Mouse (Mus musculus): ENCODE results near the gene Aff4. TPM values are rescaled to one million over a fixed set of nuclear protein-coding genes. Genes with fewer than 3 reads are reported as not detected.
"Not testable (repeated sequence)": the region's sequence is repeated elsewhere in the genome, so short reads cannot be mapped to it uniquely, and the experiment has no call there.

Aff4 gene
- polyA plus RNA-seq, 1 experiment from 2014 or later: 61.1 TPM

DNA sequence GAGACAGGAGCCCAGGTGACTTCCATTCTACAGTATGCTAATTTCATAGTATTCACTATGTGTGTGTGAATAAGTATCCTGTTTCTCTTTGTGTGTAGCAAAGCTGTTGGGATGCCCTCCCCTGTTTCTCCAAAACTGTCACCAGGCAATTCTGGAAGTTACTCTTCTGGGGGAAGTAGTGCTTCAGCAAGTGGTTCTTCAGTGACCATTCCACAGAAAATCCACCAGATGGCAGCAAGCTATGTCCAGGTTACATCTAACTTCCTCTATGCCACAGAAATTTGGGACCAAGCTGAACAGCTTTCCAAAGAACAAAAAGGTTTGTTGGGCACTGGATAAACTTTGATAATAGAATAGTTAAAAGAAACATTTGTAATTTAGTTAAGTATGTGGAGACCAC lies 61.1 kb downstream of the Aff4 start:
- Histone ChIP-seq H3K27ac (no peak overlapping the region), H3K4me3 (no peak overlapping the region), H3K4me2 (no peak overlapping the region), H3K4me1 (no peaks in the 10 kb centered on the region), H3K9me3 (no peaks in the 10 kb centered on the region), H3K36me3 (peaks cover 86% of the 10 kb centered on the region), H3K27me3 (no peaks in the 10 kb centered on the region), H3K9ac (no peak overlapping the region)
- ATAC-seq (ENCODE audit: insufficient number of reproducible peaks, insufficient read depth, low FRiP score, low TSS enrichment, low read depth): no peak

DNA sequence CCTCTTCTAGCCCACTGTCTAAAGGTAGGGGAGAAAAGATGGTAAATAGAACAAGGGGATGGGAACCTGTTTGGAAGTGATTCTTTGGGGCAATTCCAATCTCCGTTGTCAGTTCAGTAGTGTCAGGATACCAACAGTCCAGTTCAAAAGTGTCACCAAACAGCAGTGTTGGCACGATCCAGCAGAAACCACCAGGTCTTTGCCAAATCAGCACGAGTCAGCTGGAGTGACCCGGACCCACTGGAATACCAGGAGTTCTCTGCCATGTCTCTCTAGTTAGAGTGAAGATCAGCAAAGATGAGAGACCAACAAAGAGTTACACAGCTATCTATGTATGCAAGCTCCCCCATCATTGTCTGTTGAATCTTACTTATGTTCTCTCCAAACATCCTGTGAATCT lies 63.2 kb downstream of the Aff4 start:
- no peak overlapping the region for H3K4me3 ChIP-seq
- no peaks in the 10 kb centered on the region for H3K27me3 ChIP-seq
- H3K4me1 ChIP-seq: no peaks in the 10 kb centered on the region
- no peaks in the 10 kb centered on the region for H3K9me3 ChIP-seq
- H3K27ac ChIP-seq: no peak overlapping the region
- no peak overlapping the region for H3K4me2 ChIP-seq
- no peak overlapping the region for H3K9ac ChIP-seq
- ATAC-seq (ENCODE audit: insufficient number of reproducible peaks, insufficient read depth, low FRiP score, low TSS enrichment, low read depth): no peak
- WGBS: 92% methylated on average over 4 of the region's 4 CpGs
- peaks cover 89% of the 10 kb centered on the region for H3K36me3 ChIP-seq

- no peak overlapping the region for H3K4me3 ChIP-seq
- H3K4me2 ChIP-seq: no peak overlapping the region
- peaks cover 77% of the 10 kb centered on the region for H3K36me3 ChIP-seq
- no peak for ATAC-seq (ENCODE audit: insufficient number of reproducible peaks, insufficient read depth, low FRiP score, low TSS enrichment, low read depth)
- no peak overlapping the region for H3K9ac ChIP-seq
- no peaks in the 10 kb centered on the region for H3K27me3 ChIP-seq
- H3K9me3 ChIP-seq: no peaks in the 10 kb centered on the region
- H3K27ac ChIP-seq: no peak overlapping the region
- H3K4me1 ChIP-seq: no peaks in the 10 kb centered on the region
These were observed 67.4 kb downstream of the Aff4 start for GRCm38 (mm10) chr11:53418048-53418447.

DNA sequence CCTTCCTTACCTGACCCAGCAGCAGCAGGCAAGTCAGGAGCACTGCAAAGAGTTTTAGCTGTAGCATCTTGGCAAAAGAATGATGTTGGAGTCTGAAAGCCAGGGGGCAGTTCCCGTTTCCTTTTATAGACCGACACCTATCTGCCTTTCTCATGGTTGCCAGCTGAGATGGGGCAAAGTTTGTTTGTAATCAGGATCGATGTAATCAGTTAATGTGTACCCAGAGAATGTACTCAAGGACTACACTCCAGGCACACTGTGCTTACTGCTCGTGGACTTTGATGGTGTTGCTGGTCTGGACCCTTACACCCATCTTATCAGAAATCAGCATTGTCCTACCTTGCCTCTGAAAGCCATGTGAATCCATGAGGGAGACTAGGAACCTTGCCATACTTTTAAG lies 72.4 kb downstream of the Aff4 start, which contains the start of gene Leap2:
Gene Leap2 (minus strand): TSS at position 135 of the 400 bp plus-strand sequence.
- no peak within 1 kb of the TSS for H3K9ac ChIP-seq
- no peak within 1 kb of the TSS for H3K4me3 ChIP-seq
- no peak for ATAC-seq (ENCODE audit: insufficient number of reproducible peaks, insufficient read depth, low FRiP score, low TSS enrichment, low read depth)
- no peak within 1 kb of the TSS for H3K27ac ChIP-seq
- H3K9me3 ChIP-seq: no peaks in the 10 kb centered on the region
- H3K27me3 ChIP-seq: no peaks in the 10 kb centered on the region
- peaks cover 29% of the 10 kb centered on the region for H3K36me3 ChIP-seq
- 92% methylated on average over 4 of the region's 4 CpGs for WGBS
- H3K4me1 ChIP-seq: no peaks in the 10 kb centered on the region
- no peak within 1 kb of the TSS for H3K4me2 ChIP-seq

- Histone ChIP-seq H3K4me1 (peaks cover 5% of the 10 kb centered on the region), H3K36me3 (peaks cover 23% of the 10 kb centered on the region), H3K9me3 (no peaks in the 10 kb centered on the region), H3K4me2 (no peak overlapping the region), H3K27me3 (no peaks in the 10 kb centered on the region), H3K4me3 (no peak overlapping the region), H3K27ac (no peak overlapping the region), H3K9ac (no peak overlapping the region)
- 65% methylated on average over 2 of the region's 2 CpGs for WGBS
- no peak for ATAC-seq (ENCODE audit: insufficient number of reproducible peaks, insufficient read depth, low FRiP score, low TSS enrichment, low read depth)
These were observed 74.2 kb downstream of the Aff4 start for GRCm38 (mm10) chr11:53424826-53425225.

- H3K27me3 ChIP-seq: no peaks in the 10 kb centered on the region
- H3K4me3 ChIP-seq: no peak overlapping the region
- H3K36me3 ChIP-seq: peaks cover 18% of the 10 kb centered on the region
- WGBS: 67% methylated on average over 3 of the region's 3 CpGs
- no peak overlapping the region for H3K9ac ChIP-seq
- no peaks in the 10 kb centered on the region for H3K9me3 ChIP-seq
- H3K4me1 ChIP-seq: peaks cover 6% of the 10 kb centered on the region
- no peak overlapping the region for H3K4me2 ChIP-seq
- no peak overlapping the region for H3K27ac ChIP-seq
- ATAC-seq (ENCODE audit: insufficient number of reproducible peaks, insufficient read depth, low FRiP score, low TSS enrichment, low read depth): no peak
These were observed 74.6 kb downstream of the Aff4 start for GRCm38 (mm10) chr11:53425251-53425650.

GRCm38 (mm10) chr11:53425711-53426255 lies 75.2 kb downstream of the Aff4 start:
- Histone ChIP-seq H3K4me3 (no peak overlapping the region), H3K36me3 (peaks cover 17% of the 10 kb centered on the region), H3K27ac (no peak overlapping the region), H3K9ac (no peak overlapping the region), H3K27me3 (no peaks in the 10 kb centered on the region), H3K9me3 (no peaks in the 10 kb centered on the region), H3K4me1 (peaks cover 6% of the 10 kb centered on the region), H3K4me2 (no peak overlapping the region)
- ATAC-seq (ENCODE audit: insufficient number of reproducible peaks, insufficient read depth, low FRiP score, low TSS enrichment, low read depth): no peak
- 83% methylated on average over 6 of the region's 6 CpGs for WGBS

DNA sequence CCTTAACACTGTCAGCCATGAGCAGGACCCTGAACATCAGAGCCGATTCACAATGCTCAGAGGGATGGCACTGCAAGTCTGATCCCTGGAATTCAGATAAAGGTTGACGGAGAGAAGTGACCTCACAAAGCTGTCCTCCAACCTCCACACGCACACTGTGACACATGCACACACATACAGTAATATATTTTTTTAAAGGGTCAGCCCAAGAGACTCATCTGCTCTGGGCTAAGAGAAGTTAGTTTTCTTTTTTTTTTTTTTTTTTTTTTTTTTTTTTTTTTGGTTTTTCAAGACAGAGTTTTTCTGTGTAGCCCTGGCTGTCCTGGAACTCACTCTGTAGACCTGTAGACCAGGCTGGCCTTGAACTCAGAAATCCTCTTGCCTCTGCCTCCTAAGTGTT lies 76.3 kb downstream of the Aff4 start:
- not testable (repeated sequence) for H3K4me2 ChIP-seq; H3K9ac ChIP-seq; H3K36me3 ChIP-seq; H3K4me3 ChIP-seq; H3K27ac ChIP-seq; ATAC-seq (ENCODE audit: insufficient number of reproducible peaks, insufficient read depth, low FRiP score, low TSS enrichment, low read depth); H3K27me3 ChIP-seq; H3K9me3 ChIP-seq
- WGBS: 84% methylated on average over 3 of the region's 3 CpGs
- H3K4me1 ChIP-seq: peaks cover 11% of the 10 kb centered on the region

GRCm38 (mm10) chr11:53427993-53428715 lies 77.5 kb downstream of the Aff4 start:
- Histone ChIP-seq H3K4me3 (no peak overlapping the region), H3K4me1 (peaks cover 11% of the 10 kb centered on the region), H3K27me3 (no peaks in the 10 kb centered on the region), H3K36me3 (peaks cover 9% of the 10 kb centered on the region), H3K9me3 (no peaks in the 10 kb centered on the region), H3K9ac (no peak overlapping the region), H3K27ac (no peak overlapping the region), H3K4me2 (no peak overlapping the region)
- no peak for ATAC-seq (ENCODE audit: insufficient number of reproducible peaks, insufficient read depth, low FRiP score, low TSS enrichment, low read depth)
- 92% methylated on average over 3 of the region's 3 CpGs for WGBS

GRCm38 (mm10) chr11:53428716-53429057 lies 78.1 kb downstream of the Aff4 start:
- Histone ChIP-seq H3K36me3 (peaks cover 9% of the 10 kb centered on the region), H3K27me3 (no peaks in the 10 kb centered on the region), H3K4me3 (no peak overlapping the region), H3K9ac (no peak overlapping the region), H3K4me2 (no peak overlapping the region), H3K27ac (no peak overlapping the region), H3K4me1 (peaks cover 11% of the 10 kb centered on the region), H3K9me3 (no peaks in the 10 kb centered on the region)
- 96% methylated on average over 5 of the region's 5 CpGs for WGBS
- no peak for ATAC-seq (ENCODE audit: insufficient number of reproducible peaks, insufficient read depth, low FRiP score, low TSS enrichment, low read depth)

DNA sequence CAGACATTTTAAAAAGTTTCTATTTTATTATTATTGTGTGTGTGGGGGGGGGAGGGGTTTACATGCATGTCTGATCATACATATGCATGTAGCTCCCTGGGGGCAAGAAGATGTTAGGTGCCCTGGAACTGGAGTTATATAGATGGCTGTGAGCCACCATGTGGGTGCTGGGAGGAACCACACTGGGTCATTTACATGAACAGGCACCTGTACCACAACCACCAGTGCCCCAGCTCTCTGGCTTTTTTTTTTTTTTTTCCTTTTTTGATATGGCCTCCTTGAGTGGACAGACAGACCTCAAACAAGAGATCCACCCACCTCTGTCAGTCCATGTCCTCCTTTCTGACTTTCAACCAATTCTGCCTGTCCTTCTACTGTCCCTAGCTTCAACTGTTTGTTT lies 78.5 kb downstream of the Aff4 start:
- Histone ChIP-seq H3K36me3 (peaks cover 9% of the 10 kb centered on the region), H3K4me1 (peaks cover 11% of the 10 kb centered on the region), H3K27ac (no peak overlapping the region), H3K4me2 (peak overlapping the region; percentile 66), H3K9me3 (no peaks in the 10 kb centered on the region), H3K4me3 (0 out of 2 replicates have a peak overlapping the region, but pooled peaks have one; percentile 85), H3K27me3 (no peaks in the 10 kb centered on the region), H3K9ac (no peak overlapping the region)
- ATAC-seq (ENCODE audit: insufficient number of reproducible peaks, insufficient read depth, low FRiP score, low TSS enrichment, low read depth): no peak

GRCm38 (mm10) chr11:53430300-53430669 lies 79.7 kb downstream of the Aff4 start:
- Histone ChIP-seq H3K27me3 (no peaks in the 10 kb centered on the region), H3K9me3 (no peaks in the 10 kb centered on the region), H3K4me3 (peak overlapping the region; percentile 85), H3K27ac (peak overlapping the region; percentile 73), H3K9ac (peak overlapping the region; percentile 92), H3K4me1 (peaks cover 11% of the 10 kb centered on the region), H3K4me2 (peak overlapping the region; percentile 66), H3K36me3 (peaks cover 9% of the 10 kb centered on the region)
- peak; percentile 23 for ATAC-seq (ENCODE audit: insufficient number of reproducible peaks, insufficient read depth, low FRiP score, low TSS enrichment, low read depth)
- WGBS: under 1% methylated on average over 34 of the region's 34 CpGs

Data from embryonic facial prominence, embryonic 13.5 days (tissue).